Mouse (Mus musculus): ENCODE measurements around the gene Srxn1.

DNA sequence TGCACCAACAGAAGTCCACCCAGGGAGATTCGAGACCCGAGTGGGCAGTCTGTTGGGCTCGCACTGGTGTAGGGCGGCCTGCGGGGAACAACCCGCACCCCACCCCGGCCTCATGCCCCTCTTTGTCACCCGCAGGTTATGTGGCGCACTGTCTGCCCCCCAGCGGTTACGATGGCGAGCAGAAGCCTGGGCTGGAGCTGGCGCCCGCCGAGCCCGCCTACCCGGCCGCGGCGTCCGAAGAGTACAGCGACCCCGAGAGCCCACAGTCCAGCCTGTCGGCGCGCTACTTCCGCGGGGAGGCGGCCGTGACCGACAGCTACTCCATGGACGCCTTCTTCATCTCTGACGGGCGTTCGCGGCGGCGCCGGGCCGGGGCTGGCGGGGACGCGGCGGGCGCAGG is 12.4 kb upstream of the Srxn1 start:
- TF ChIP-seq IRF4 (IDR thresholded peaks at IDR 0.05; ENCODE audit: low read depth, low read length), result no peak
- TF ChIP-seq UBTF (IDR thresholded peaks at IDR 0.05; ENCODE audit: low read depth, low read length), result no peak
- no peak for TF ChIP-seq CTCF (conservative IDR thresholded peaks at IDR 0.05 in 1 of 2, IDR thresholded peaks at IDR 0.05 in 1 of 2; ENCODE audit: low read depth in 2 of 2, low read length in 2 of 2)
